Mouse (Mus musculus) testis, adult 2 months (tissue): Measurements from ENCODE around the gene Fam185a.

ENCODE experiments used
- CTCF ChIP-seq: fragments of 200-500 bp; IDR thresholded peaks from 2 replicates; pipeline ENCODE4 v1.5.1; 2012; ENCODE audit warnings: low read depth, mild to moderate bottlenecking, inconsistent platforms, low read length, moderate library complexity; ENCODE audit not compliant: control insufficient read depth, insufficient read depth, insufficient replicate concordance
- POLR2A ChIP-seq: fragments of 200-500 bp; IDR thresholded peaks from 2 replicates; pipeline ENCODE4 v1.6.1; 2012; ENCODE audit warnings: low read depth, mild to moderate bottlenecking, inconsistent platforms, low read length, moderate library complexity; ENCODE audit not compliant: control insufficient read depth

GRCm38 (mm10) chr5:21481521-21481920 lies 56.8 kb downstream of the Fam185a start:
- TF ChIP-seq POLR2A (no peak), CTCF (no peak)
